Mouse (Mus musculus) lung, embryonic 14.5 days (tissue): ENCODE results near the gene Nkain2. TPM values are rescaled to one million over a fixed set of nuclear protein-coding genes. Genes with fewer than 3 reads are reported as not detected.
"Not testable (repeated sequence)": the region's sequence is repeated elsewhere in the genome, so short reads cannot be mapped to it uniquely, and the experiment has no call there.

ENCODE experiments used
- ATAC-seq: fragments of 200-750 bp; cut with Nextera tagmentation; 2 replicates; pipeline ENCODE4 v1.8.0; 2017; ENCODE audit warnings: mild to moderate bottlenecking, moderate TSS enrichment, moderate library complexity; ENCODE audit not compliant: insufficient read depth
- DNase-seq: peaks from one replicate; pipeline ENCODE4 v3.0.0-alpha.2; 2015
- H3K27ac ChIP-seq: fragments of 300-500 bp; sonication (generic); 2 replicates; pipeline ENCODE4 v1.5.1; 2014; ENCODE audit warnings: low read depth, mild to moderate bottlenecking, moderate library complexity
- H3K27me3 ChIP-seq: fragments of 300-500 bp; sonication (generic); 2 replicates; pipeline ENCODE4 v1.6.1; 2014; ENCODE audit warnings: low read length, control low read depth; ENCODE audit not compliant: insufficient read depth
- H3K36me3 ChIP-seq: fragments of 300-500 bp; sonication (generic); 2 replicates; pipeline ENCODE4 v1.6.1; 2014; ENCODE audit warnings: control low read depth; ENCODE audit not compliant: insufficient read depth
- H3K4me1 ChIP-seq: fragments of 300-500 bp; sonication (generic); 2 replicates; pipeline ENCODE4 v1.6.1; 2014; ENCODE audit warnings: antibody characterized with exemption, control low read depth; ENCODE audit not compliant: insufficient read depth
- H3K4me2 ChIP-seq: fragments of 300-500 bp; sonication (generic); 2 replicates; pipeline ENCODE4 v1.6.1; 2014; ENCODE audit warnings: mild to moderate bottlenecking
- H3K4me3 ChIP-seq: fragments of 300-500 bp; sonication (generic); 2 replicates; pipeline ENCODE4 v1.5.1; 2014; ENCODE audit warnings: low read depth, low read length
- H3K9ac ChIP-seq: fragments of 300-500 bp; sonication (generic); 2 replicates; pipeline ENCODE4 v1.6.1; 2014
- H3K9me3 ChIP-seq: fragments of 300-500 bp; sonication (generic); 2 replicates; pipeline ENCODE4 v1.6.1; 2016; ENCODE audit warnings: low read depth, low read length, control low read depth
- CTCF ChIP-seq: IDR thresholded peaks from 2 replicates; pipeline ENCODE4 v1.5.1; 2016; ENCODE audit warnings: antibody characterized with exemption, low read depth
- WGBS: fragments of 180-500 bp; shearing (Covaris S2); extraction: QIAGEN DNeasy Blood & Tissue Kit; methylation state at CpG from one replicate; pipeline ENCODE4 v1.1.7; 2014; 5-methylcytosine and 5-hydroxymethylcytosine counted together
- polyA plus RNA-seq: library from polyadenylated mRNA; unstranded; fragments of >200 nt; fragmentation: Nextera tagmentation; extraction: Ambion mirVana; gene quantifications from 2 replicates; pipeline ENCODE4 v1.2.1, GENCODE M21; 2014

Nkain2 gene
- polyA plus RNA-seq, 1 experiment from 2014 or later, result 0.88 TPM

- DNase-seq (no peak), ATAC-seq (no peak)
- Histone ChIP-seq H3K36me3 (no peaks in the 10 kb centered on the region), H3K4me3 (no peak overlapping the region), H3K4me1 (no peaks in the 10 kb centered on the region), H3K9ac (no peak overlapping the region), H3K27me3 (no peaks in the 10 kb centered on the region), H3K27ac (no peak overlapping the region), H3K4me2 (no peak overlapping the region), H3K9me3 (no peaks in the 10 kb centered on the region)
- 77% methylated on average over 4 of the region's 4 CpGs for WGBS
- TF ChIP-seq CTCF, result no peak
Observed at GRCm38 (mm10) chr10:32815210-32815883, 74.9 kb downstream of the Nkain2 start.

GRCm38 (mm10) chr10:32796215-32796614 is 94.0 kb downstream of the Nkain2 start:
- Histone ChIP-seq H3K9me3 (no peaks in the 10 kb centered on the region; the same call in 1 of the 2 replicates), H3K27ac (no peak overlapping the region), H3K4me3 (no peak overlapping the region), H3K9ac (no peak overlapping the region), H3K36me3 (no peaks in the 10 kb centered on the region), H3K4me2 (no peak overlapping the region), H3K4me1 (no peaks in the 10 kb centered on the region), H3K27me3 (no peaks in the 10 kb centered on the region)
- 54% methylated on average over 2 of the region's 2 CpGs for WGBS
- DNase-seq, result no peak
- TF ChIP-seq CTCF, result no peak
- no peak for ATAC-seq

- no peak for TF ChIP-seq CTCF
- DNase-seq (no peak), ATAC-seq (no peak)
- no peak overlapping the region for H3K4me3 ChIP-seq
- no peaks in the 10 kb centered on the region for H3K27me3 ChIP-seq
- H3K27ac ChIP-seq, result no peak overlapping the region
- H3K9ac ChIP-seq, result no peak overlapping the region
- no peaks in the 10 kb centered on the region for H3K4me1 ChIP-seq
- no peaks in the 10 kb centered on the region for H3K9me3 ChIP-seq
- H3K4me2 ChIP-seq, result no peak overlapping the region
- H3K36me3 ChIP-seq, result no peaks in the 10 kb centered on the region
Observed at GRCm38 (mm10) chr10:32790541-32790940, 99.7 kb downstream of the Nkain2 start.

- ATAC-seq (no peak), DNase-seq (no peak)
- H3K9ac ChIP-seq, result no peak overlapping the region
- no peak overlapping the region for H3K4me2 ChIP-seq
- H3K27me3 ChIP-seq, result no peaks in the 10 kb centered on the region
- no peak overlapping the region for H3K27ac ChIP-seq
- no peaks in the 10 kb centered on the region for H3K36me3 ChIP-seq
- H3K4me1 ChIP-seq, result no peaks in the 10 kb centered on the region
- no peak overlapping the region for H3K4me3 ChIP-seq
- no peaks in the 10 kb centered on the region for H3K9me3 ChIP-seq
- TF ChIP-seq CTCF, result no peak
- 71% methylated on average over 3 of the region's 3 CpGs for WGBS
Observed at GRCm38 (mm10) chr10:32782732-32783359, 107.4 kb downstream of the Nkain2 start.

- Histone ChIP-seq H3K9me3 (no peaks in the 10 kb centered on the region), H3K4me2 (no peak overlapping the region), H3K4me1 (no peaks in the 10 kb centered on the region), H3K9ac (no peak overlapping the region), H3K4me3 (no peak overlapping the region), H3K27me3 (no peaks in the 10 kb centered on the region), H3K27ac (no peak overlapping the region), H3K36me3 (no peaks in the 10 kb centered on the region)
- no peak for TF ChIP-seq CTCF
- ATAC-seq, result no peak
- WGBS, result 84% methylated on average over 2 of the region's 2 CpGs
- no peak for DNase-seq
Observed at GRCm38 (mm10) chr10:32738989-32739388, 151.3 kb downstream of the Nkain2 start.

- not testable (repeated sequence) for DNase-seq, H3K4me2 ChIP-seq, H3K4me3 ChIP-seq, H3K27me3 ChIP-seq, H3K27ac ChIP-seq, H3K4me1 ChIP-seq, H3K9me3 ChIP-seq, H3K36me3 ChIP-seq, H3K9ac ChIP-seq, ATAC-seq
- WGBS, result 46% methylated on average over 1 of the region's 1 CpGs
Observed at GRCm38 (mm10) chr10:32706579-32706978, 183.7 kb downstream of the Nkain2 start.

- ATAC-seq (no peak), DNase-seq (no peak)
- 82% methylated on average over 2 of the region's 2 CpGs for WGBS
- H3K4me2 ChIP-seq, result no peak overlapping the region
- no peak overlapping the region for H3K9ac ChIP-seq
- TF ChIP-seq CTCF, result no peak
- H3K4me1 ChIP-seq, result no peaks in the 10 kb centered on the region
- H3K4me3 ChIP-seq, result no peak overlapping the region
- no peaks in the 10 kb centered on the region for H3K36me3 ChIP-seq
- no peaks in the 10 kb centered on the region for H3K27me3 ChIP-seq
- no peak overlapping the region for H3K27ac ChIP-seq
- no peaks in the 10 kb centered on the region for H3K9me3 ChIP-seq
Observed at GRCm38 (mm10) chr10:32696661-32697060, 193.6 kb downstream of the Nkain2 start.

GRCm38 (mm10) chr10:32684548-32684947 is 205.7 kb downstream of the Nkain2 start:
- Histone ChIP-seq H3K9ac (no peak overlapping the region), H3K9me3 (no peaks in the 10 kb centered on the region), H3K27ac (no peak overlapping the region), H3K36me3 (no peaks in the 10 kb centered on the region), H3K4me1 (no peaks in the 10 kb centered on the region), H3K27me3 (no peaks in the 10 kb centered on the region), H3K4me2 (no peak overlapping the region), H3K4me3 (no peak overlapping the region)
- DNase-seq (no peak), ATAC-seq (no peak)
- no peak for TF ChIP-seq CTCF
